Mouse (Mus musculus) 416B (cell line): ENCODE data around the gene Arhgap10.

Experiments used
- DNase-seq: peaks from one replicate; pipeline ENCODE4 v3.0.0; 2011; ENCODE audit warnings: low read depth

Arhgap10 gene

GRCm38 (mm10) chr8:77442452-77442851 lies 75.3 kb downstream of the Arhgap10 start:
- DNase-seq, result peak; percentile 66

- peak; percentile 75 for DNase-seq
Measured at GRCm38 (mm10) chr8:77440913-77441312, 76.8 kb downstream of the Arhgap10 start.

GRCm38 (mm10) chr8:77440324-77440880 lies 77.4 kb downstream of the Arhgap10 start:
- peak; percentile 36 for DNase-seq

GRCm38 (mm10) chr8:77439670-77440069 lies 78.1 kb downstream of the Arhgap10 start:
- DNase-seq, result no peak

GRCm38 (mm10) chr8:77437807-77438493 lies 79.8 kb downstream of the Arhgap10 start:
- DNase-seq, result no peak

- no peak for DNase-seq
Measured at GRCm38 (mm10) chr8:77436013-77436990, 81.5 kb downstream of the Arhgap10 start.

GRCm38 (mm10) chr8:77433221-77433620 lies 84.5 kb downstream of the Arhgap10 start:
- DNase-seq, result peak; percentile 92

- no peak for DNase-seq
Measured at GRCm38 (mm10) chr8:77432726-77433125, 85.0 kb downstream of the Arhgap10 start.

GRCm38 (mm10) chr8:77428420-77428819 lies 89.3 kb downstream of the Arhgap10 start:
- no peak for DNase-seq

GRCm38 (mm10) chr8:77428015-77428414 lies 89.7 kb downstream of the Arhgap10 start:
- DNase-seq, result no peak

- DNase-seq, result no peak
Measured at GRCm38 (mm10) chr8:77427438-77427837, 90.3 kb downstream of the Arhgap10 start.

GRCm38 (mm10) chr8:77423850-77424249 lies 93.9 kb downstream of the Arhgap10 start:
- DNase-seq, result no peak

- DNase-seq, result peak; percentile 90
Measured at GRCm38 (mm10) chr8:77422632-77423252, 95.0 kb downstream of the Arhgap10 start.

- DNase-seq, result no peak
Measured at GRCm38 (mm10) chr8:77421596-77421995, 96.2 kb downstream of the Arhgap10 start.

GRCm38 (mm10) chr8:77419731-77420130 lies 98.0 kb downstream of the Arhgap10 start:
- DNase-seq, result peak; percentile 84

GRCm38 (mm10) chr8:77416738-77417137 lies 101.0 kb downstream of the Arhgap10 start:
- DNase-seq, result no peak

- DNase-seq, result no peak
Measured at GRCm38 (mm10) chr8:77416034-77416433, 101.7 kb downstream of the Arhgap10 start.

GRCm38 (mm10) chr8:77411262-77411661 lies 106.5 kb downstream of the Arhgap10 start:
- DNase-seq, result no peak

GRCm38 (mm10) chr8:77410394-77410793 lies 107.4 kb downstream of the Arhgap10 start:
- DNase-seq, result no peak

- DNase-seq, result no peak
Measured at GRCm38 (mm10) chr8:77408527-77409215, 109.1 kb downstream of the Arhgap10 start.

- DNase-seq, result no peak
Measured at GRCm38 (mm10) chr8:77406846-77407245, 110.9 kb downstream of the Arhgap10 start.

GRCm38 (mm10) chr8:77406444-77406843 lies 111.3 kb downstream of the Arhgap10 start:
- DNase-seq, result no peak
